Mouse (Mus musculus) mammary gland, adult 2 months (tissue): ENCODE results near the gene Plin5. TPM values are rescaled to one million over a fixed set of nuclear protein-coding genes. Genes with fewer than 3 reads are reported as not detected.

ENCODE experiments used
- polyA plus RNA-seq: library from polyadenylated mRNA; depleted of rRNA; stranded (reverse); fragments of >200 nt; gene quantifications from 2 replicates; pipeline ENCODE4 v1.2.3, GENCODE M21; 2012; ENCODE audit warnings: low replicate concordance; rRNA removed

The Plin5 gene
- polyA plus RNA-seq: 21.3 and 28.0 TPM in 2 replicates

GRCm38 (mm10) chr17:56117251-56117710 is at the start of gene Plin5:
Gene Plin5 (minus strand): TSS chr17:56117596.

DNA sequence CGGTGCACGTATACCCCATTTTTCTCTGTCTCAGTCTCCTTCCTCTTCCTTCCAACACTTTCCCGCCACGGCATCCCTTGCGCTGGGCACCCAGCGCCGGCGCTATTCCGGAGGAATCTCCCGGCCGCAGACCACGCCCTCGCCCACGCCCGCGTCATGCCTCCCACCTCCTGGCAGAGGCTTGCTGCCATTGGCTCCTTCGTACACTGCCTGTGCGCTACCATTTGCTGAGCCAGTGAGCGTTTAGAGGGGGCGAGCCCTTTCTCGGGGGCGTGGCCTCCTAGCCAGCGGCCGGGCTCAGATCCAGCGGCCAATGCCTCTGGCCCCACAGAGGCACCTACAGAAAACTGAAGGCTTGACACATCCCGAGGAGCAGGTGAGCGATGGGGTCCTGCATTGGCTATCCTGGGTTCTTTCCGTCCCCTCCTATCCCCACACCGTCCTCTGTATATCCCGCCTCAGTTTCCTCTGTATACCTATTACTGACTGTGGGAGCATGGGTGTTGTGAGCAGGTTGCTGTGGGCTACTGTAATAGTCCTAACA is 44.9 kb upstream of the Plin5 start, which contains the start of gene Tnfaip8l1:
TSS of gene Tnfaip8l1 (plus strand) at position 247 of the 544 bp plus-strand sequence.

GRCm38 (mm10) chr17:56139858-56140595 is 22.6 kb upstream of the Plin5 start, which contains the start of gene Sema6b:
Gene Sema6b (minus strand): TSS chr17:56140343.

GRCm38 (mm10) chr17:56121826-56122225 is 4.4 kb upstream of the Plin5 start, which contains the start of gene Lrg1:
Gene Lrg1 (minus strand): TSS chr17:56122001.

DNA sequence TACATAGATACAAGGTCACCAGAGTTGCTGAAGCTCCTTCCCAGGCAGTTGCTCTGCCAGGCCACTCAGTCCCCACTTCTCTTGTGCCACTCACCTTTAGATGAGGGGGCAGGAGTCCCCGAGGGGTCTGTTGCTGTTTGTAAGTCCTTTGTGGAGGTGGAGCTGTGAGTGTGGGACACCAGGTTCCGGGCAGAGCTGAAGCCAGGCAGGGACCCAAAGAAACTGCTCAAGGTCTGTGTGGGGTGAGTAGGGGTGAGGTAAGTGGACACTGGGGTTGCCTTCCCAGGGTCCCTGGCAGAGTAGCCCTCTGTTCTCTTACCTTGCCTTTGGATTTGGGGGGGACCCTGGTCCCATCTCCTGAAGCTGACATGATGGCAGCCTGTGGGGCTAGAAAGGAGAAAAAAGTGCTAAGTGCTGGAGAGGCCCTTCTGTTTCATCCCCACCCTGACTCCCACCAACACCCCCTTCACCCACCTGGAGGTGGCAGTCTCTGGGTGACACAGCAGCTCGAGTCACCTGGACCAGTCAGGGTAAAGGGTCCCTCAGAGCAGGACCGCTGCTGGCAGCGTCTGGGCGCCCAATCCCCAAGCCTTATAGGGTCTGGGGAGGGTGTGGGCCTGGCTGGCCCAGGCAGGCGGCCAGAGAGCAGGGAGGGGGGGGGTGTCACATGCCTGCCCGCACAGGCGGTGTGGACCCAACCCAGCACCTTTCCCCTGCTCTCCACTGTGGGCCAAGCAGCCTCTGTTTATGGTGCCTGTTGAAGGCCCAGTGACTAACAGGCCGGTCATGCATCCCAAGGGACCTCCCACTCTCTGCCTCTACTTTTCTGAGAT is 8.0 kb downstream of the Plin5 start, which contains the start of gene Plin4:
TSS of gene Plin4 (minus strand) at position 585 of the 833 bp plus-strand sequence.

GRCm38 (mm10) chr17:56078880-56079795 is 38.3 kb downstream of the Plin5 start, which contains the start of gene Hdgfl2:
Gene Hdgfl2 (plus strand): TSS chr17:56079634.

GRCm38 (mm10) chr17:56074827-56075208 is 42.6 kb downstream of the Plin5 start, which contains the start of gene Ubxn6:
Gene Ubxn6 (minus strand): TSS chr17:56075028.

Other genes with a start within 250 kb of the Plin5 start
- gene Zfp119a, start 238.7 kb downstream of the Plin5 start, polyA plus RNA-seq: 0.10 and 0.68 TPM in 2 replicates
- 0.65 and 1.2 TPM in 2 replicates for gene Zfp959, start 225.5 kb downstream of the Plin5 start, polyA plus RNA-seq
- 0.11 and 0.57 TPM in 2 replicates for gene Zfp119b, start 168.1 kb downstream of the Plin5 start, polyA plus RNA-seq
- 23.6 and 33.9 TPM in 2 replicates for gene Ebi3, start 165.0 kb downstream of the Plin5 start, polyA plus RNA-seq
- gene Yju2, start 158.5 kb downstream of the Plin5 start, polyA plus RNA-seq: 5.2 and 7.6 TPM in 2 replicates
- gene Shd, start 147.1 kb downstream of the Plin5 start, polyA plus RNA-seq: 1.2 and 1.6 TPM in 2 replicates
- gene Fsd1, start 131.1 kb downstream of the Plin5 start, polyA plus RNA-seq: 0.40 and 0.85 TPM in 2 replicates
- 40.2 and 48.1 TPM in 2 replicates for gene Stap2, start 112.0 kb downstream of the Plin5 start, polyA plus RNA-seq
- 129 and 143 TPM in 2 replicates for gene Mpnd, start 111.9 kb downstream of the Plin5 start, polyA plus RNA-seq
- 97.9 and 107 TPM in 2 replicates for gene Sh3gl1, start 81.0 kb downstream of the Plin5 start, polyA plus RNA-seq
- gene Chaf1a, start 77.2 kb downstream of the Plin5 start, polyA plus RNA-seq: 1.5 and 2.4 TPM in 2 replicates
- 66.4 and 86.9 TPM in 2 replicates for gene Ubxn6, start 42.6 kb downstream of the Plin5 start, polyA plus RNA-seq
- 32.3 and 44.8 TPM in 2 replicates for gene Hdgfl2, start 38.0 kb downstream of the Plin5 start, polyA plus RNA-seq
- gene Plin4, start 7.8 kb downstream of the Plin5 start, polyA plus RNA-seq: 524 and 611 TPM in 2 replicates
- 252 and 470 TPM in 2 replicates for gene Lrg1, start 4.4 kb upstream of the Plin5 start, polyA plus RNA-seq
- gene Sema6b, start 22.7 kb upstream of the Plin5 start, polyA plus RNA-seq: 11.2 and 35.0 TPM in 2 replicates
- 10.9 and 13.6 TPM in 2 replicates for gene Tnfaip8l1, start 44.9 kb upstream of the Plin5 start, polyA plus RNA-seq
- 52.0 and 64.7 TPM in 2 replicates for gene Mydgf, start 66.3 kb upstream of the Plin5 start, polyA plus RNA-seq
- gene Dpp9, start 101.3 kb upstream of the Plin5 start, polyA plus RNA-seq: 45.3 and 59.0 TPM in 2 replicates
- 41.0 and 54.6 TPM in 2 replicates for gene Fem1a, start 139.2 kb upstream of the Plin5 start, polyA plus RNA-seq
- gene Ticam1, start 159.2 kb upstream of the Plin5 start, polyA plus RNA-seq: 27.3 and 29.4 TPM in 2 replicates
- 36.1 and 37.7 TPM in 2 replicates for gene Plin3, start 175.3 kb upstream of the Plin5 start, polyA plus RNA-seq
- gene Arrdc5, start 182.7 kb upstream of the Plin5 start, polyA plus RNA-seq: not detected in 2 replicates
- 5.2 and 8.0 TPM in 2 replicates for gene Uhrf1, start 185.7 kb upstream of the Plin5 start, polyA plus RNA-seq
- gene Kdm4b, start 208.5 kb upstream of the Plin5 start, polyA plus RNA-seq: 33.9 and 65.2 TPM in 2 replicates